Mouse (Mus musculus): ENCODE measurements at regions not wholly inside any gene's neighbourhood (a gene's known extent, or its start where the extent isn't known, plus 50 kb on each side); places are given as distances from the start of the nearest gene placed in this dataset.
A peak's percentile ranks its signal among the peaks of the same experiment; 100 is the strongest.

DNA sequence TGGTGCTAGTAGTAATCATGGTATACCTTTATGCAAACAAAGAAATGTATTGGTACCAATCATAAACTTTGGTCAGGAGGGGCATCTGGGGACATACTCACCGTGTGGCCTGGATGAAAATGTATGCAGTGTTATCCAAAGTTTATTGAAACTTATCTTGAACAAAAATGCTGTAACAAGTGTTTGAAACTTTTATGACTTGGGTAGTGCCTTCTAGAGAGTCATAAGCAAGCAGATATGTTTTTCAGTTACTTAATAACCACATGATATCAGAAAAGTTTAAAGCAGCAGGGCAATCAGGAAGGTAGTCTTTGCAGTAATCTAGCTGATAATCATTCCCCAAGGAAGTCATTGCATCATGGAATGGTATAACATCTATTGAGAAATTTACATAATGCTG lies 401.5 kb downstream of the Gm11232 start:
- no peak overlapping the region for H3K27ac ChIP-seq
- WGBS: 60% methylated on average over 1 of the region's 1 CpGs
- no peak for DNase-seq
- H3K79me2 ChIP-seq (replicated peaks; ENCODE audit: control insufficient read depth, insufficient read depth, low read length): no peaks in the 10 kb centered on the region
- H3K27me3 ChIP-seq (ENCODE audit: control insufficient read depth, insufficient read depth, low read length): no peaks in the 10 kb centered on the region
- TF ChIP-seq POLR2A (IDR thresholded peaks at IDR 0.05; ENCODE audit: insufficient read depth, low read depth, low read length) (no peak), EP300 (IDR thresholded peaks at IDR 0.05; ENCODE audit: insufficient read depth, low read depth, low read length) (no peak), CTCF (IDR thresholded peaks at IDR 0.05) (no peak)
- H3K9ac ChIP-seq (ENCODE audit: low read depth, low read length): no peak overlapping the region
- H3K4me1 ChIP-seq (ENCODE audit: control insufficient read depth, insufficient read depth, low read length): no peaks in the 10 kb centered on the region
- no peak overlapping the region for H3K4me3 ChIP-seq
- intact Hi-C loops (cut with DNase I): no loop called here
- no peaks in the 10 kb centered on the region for H3K36me3 ChIP-seq (ENCODE audit: control insufficient read depth, insufficient read depth, low read length)

DNA sequence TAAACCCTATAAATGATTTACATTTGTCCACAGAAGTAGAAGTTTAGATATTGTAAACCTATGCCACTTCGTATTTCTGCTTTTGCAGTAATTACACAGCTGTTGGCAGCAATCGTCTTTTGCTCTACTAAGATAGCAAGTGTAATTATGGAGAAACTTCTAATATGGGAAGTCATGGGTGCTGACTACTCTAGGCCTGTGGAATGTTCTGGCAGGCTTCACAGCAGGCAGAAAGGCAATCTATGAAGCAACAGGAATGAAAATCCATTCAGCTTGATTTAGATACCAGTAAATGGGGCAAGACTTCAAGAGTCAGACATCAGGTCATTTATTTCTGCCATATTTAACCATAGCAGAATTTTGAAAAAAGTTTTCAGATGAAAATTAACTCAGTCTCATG lies 405.9 kb downstream of the Gm11232 start:
- no peaks in the 10 kb centered on the region for H3K36me3 ChIP-seq (ENCODE audit: control insufficient read depth, insufficient read depth, low read length)
- no peak overlapping the region for H3K4me3 ChIP-seq
- intact Hi-C loops (cut with DNase I): no loop called here
- no peak overlapping the region for H3K9ac ChIP-seq (ENCODE audit: low read depth, low read length)
- H3K27ac ChIP-seq: no peak overlapping the region
- 57% methylated on average over 2 of the region's 2 CpGs for WGBS
- no peaks in the 10 kb centered on the region for H3K4me1 ChIP-seq (ENCODE audit: control insufficient read depth, insufficient read depth, low read length)
- no peaks in the 10 kb centered on the region for H3K27me3 ChIP-seq (ENCODE audit: control insufficient read depth, insufficient read depth, low read length)
- H3K79me2 ChIP-seq (replicated peaks; ENCODE audit: control insufficient read depth, insufficient read depth, low read length): no peaks in the 10 kb centered on the region
- DNase-seq: peak in 1 of 2 experiments; percentile 2
- TF ChIP-seq CTCF (IDR thresholded peaks at IDR 0.05): no peak
- no peak for TF ChIP-seq EP300 (IDR thresholded peaks at IDR 0.05; ENCODE audit: insufficient read depth, low read depth, low read length)
- TF ChIP-seq POLR2A (IDR thresholded peaks at IDR 0.05; ENCODE audit: insufficient read depth, low read depth, low read length): no peak

DNA sequence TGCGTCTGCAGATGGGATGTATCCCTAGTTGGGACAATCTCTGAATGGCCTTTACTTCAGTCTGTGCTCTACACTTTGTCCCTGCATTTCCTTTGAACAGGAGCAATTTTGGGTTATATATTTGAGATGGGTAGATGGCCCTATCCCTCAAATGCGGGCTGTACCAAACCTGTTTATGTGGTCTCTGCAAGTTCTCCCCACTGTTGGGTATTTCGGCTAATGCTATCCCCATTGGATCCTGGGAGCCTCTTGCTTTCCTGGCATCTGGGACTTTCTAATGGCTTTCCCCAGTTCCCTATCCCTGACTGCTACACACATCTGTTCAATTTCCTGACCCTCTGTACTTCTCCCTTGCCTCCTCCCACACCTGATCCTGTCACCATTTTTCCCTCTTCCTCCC lies 414.7 kb downstream of the Gm11232 start:
- Histone ChIP-seq H3K36me3 (ENCODE audit: control insufficient read depth, insufficient read depth, low read length) (no peaks in the 10 kb centered on the region), H3K27ac (no peak overlapping the region), H3K4me3 (no peak overlapping the region), H3K27me3 (ENCODE audit: control insufficient read depth, insufficient read depth, low read length) (no peaks in the 10 kb centered on the region), H3K9ac (ENCODE audit: low read depth, low read length) (no peak overlapping the region), H3K4me1 (ENCODE audit: control insufficient read depth, insufficient read depth, low read length) (no peaks in the 10 kb centered on the region), H3K79me2 (replicated peaks; ENCODE audit: control insufficient read depth, insufficient read depth, low read length) (no peaks in the 10 kb centered on the region)
- no peak for DNase-seq
- intact Hi-C loops (cut with DNase I): no loop called here
- TF ChIP-seq POLR2A (IDR thresholded peaks at IDR 0.05; ENCODE audit: insufficient read depth, low read depth, low read length): no peak
- WGBS: 89% methylated on average over 3 of the region's 3 CpGs

DNA sequence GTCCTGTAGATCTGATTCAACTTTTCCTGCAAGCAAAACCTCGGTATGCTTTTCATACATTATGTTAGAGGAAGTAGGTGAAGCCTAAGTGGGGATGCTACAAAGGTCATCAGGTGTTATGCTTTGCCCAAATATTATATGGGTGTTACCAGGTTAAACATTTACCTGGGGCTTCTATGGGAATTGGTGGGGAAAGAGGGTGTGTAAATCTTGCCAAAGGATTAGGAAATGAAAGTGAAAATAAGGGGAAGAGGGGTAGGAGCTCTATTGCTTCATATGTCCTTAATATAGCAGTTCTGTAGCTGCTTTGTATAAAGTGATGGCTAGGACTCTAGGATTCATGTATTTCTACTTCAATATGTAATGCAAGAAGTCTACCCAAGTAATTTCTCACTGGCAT lies 419.2 kb downstream of the Gm11232 start:
- 50% methylated on average over 1 of the region's 1 CpGs for WGBS
- H3K4me3 ChIP-seq: no peak overlapping the region
- TF ChIP-seq POLR2A (IDR thresholded peaks at IDR 0.05; ENCODE audit: insufficient read depth, low read depth, low read length): no peak
- TF ChIP-seq CTCF (IDR thresholded peaks at IDR 0.05): no peak
- TF ChIP-seq EP300 (IDR thresholded peaks at IDR 0.05; ENCODE audit: insufficient read depth, low read depth, low read length): no peak
- intact Hi-C loops (cut with DNase I): no loop called here
- no peaks in the 10 kb centered on the region for H3K27me3 ChIP-seq (ENCODE audit: control insufficient read depth, insufficient read depth, low read length)
- no peaks in the 10 kb centered on the region for H3K36me3 ChIP-seq (ENCODE audit: control insufficient read depth, insufficient read depth, low read length)
- no peak for DNase-seq
- no peaks in the 10 kb centered on the region for H3K4me1 ChIP-seq (ENCODE audit: control insufficient read depth, insufficient read depth, low read length)
- H3K27ac ChIP-seq: no peak overlapping the region
- no peaks in the 10 kb centered on the region for H3K79me2 ChIP-seq (replicated peaks; ENCODE audit: control insufficient read depth, insufficient read depth, low read length)
- no peak overlapping the region for H3K9ac ChIP-seq (ENCODE audit: low read depth, low read length)

DNA sequence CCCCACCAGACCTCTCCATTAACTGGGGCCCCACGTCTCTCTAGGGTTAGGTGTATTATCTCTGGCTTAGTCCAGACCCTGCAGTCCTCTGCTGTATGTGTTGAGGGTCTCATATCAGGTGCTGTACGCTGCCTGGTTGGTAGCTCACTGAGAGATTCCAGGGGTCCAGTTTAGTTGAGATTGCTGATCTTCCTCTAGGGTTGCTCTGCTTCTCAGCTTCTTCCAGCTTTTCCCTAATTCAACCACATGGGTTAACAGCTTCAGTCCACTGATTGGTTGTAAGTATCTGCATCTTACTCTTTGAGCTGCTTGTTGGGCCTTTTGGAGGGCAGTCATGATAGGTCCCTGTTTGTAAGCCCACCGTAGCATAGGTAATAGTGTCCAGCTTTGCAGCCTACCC lies 425.1 kb downstream of the Gm11232 start:
- TF ChIP-seq CTCF (IDR thresholded peaks at IDR 0.05): no peak
- no peak for DNase-seq
- Histone ChIP-seq H3K27ac (no peak overlapping the region), H3K79me2 (replicated peaks; ENCODE audit: control insufficient read depth, insufficient read depth, low read length) (no peaks in the 10 kb centered on the region), H3K27me3 (ENCODE audit: control insufficient read depth, insufficient read depth, low read length) (no peaks in the 10 kb centered on the region), H3K4me1 (ENCODE audit: control insufficient read depth, insufficient read depth, low read length) (no peaks in the 10 kb centered on the region), H3K9ac (ENCODE audit: low read depth, low read length) (no peak overlapping the region), H3K4me3 (no peak overlapping the region), H3K36me3 (ENCODE audit: control insufficient read depth, insufficient read depth, low read length) (no peaks in the 10 kb centered on the region)
- WGBS: 67% methylated on average over 3 of the region's 3 CpGs
- intact Hi-C loops (cut with DNase I): no loop called here

DNA sequence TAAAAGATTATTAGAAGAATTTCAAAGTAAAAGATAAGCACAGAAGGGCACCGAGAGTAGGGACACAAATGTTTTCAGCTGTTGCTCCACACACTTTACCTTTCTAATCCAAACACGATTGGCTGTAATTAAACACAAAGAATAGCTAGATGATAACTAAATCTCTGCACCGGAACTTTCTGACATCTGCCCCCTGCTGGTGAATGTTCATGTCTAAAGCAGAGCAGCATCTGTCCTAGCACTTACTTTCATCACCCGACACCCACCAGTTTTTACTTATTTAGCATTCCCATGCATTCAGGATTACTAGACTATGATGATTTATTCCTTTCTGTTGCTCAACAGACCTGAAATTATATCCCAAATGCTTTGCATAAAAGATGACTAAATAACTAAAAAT lies 425.7 kb downstream of the Gm11232 start:
- Histone ChIP-seq H3K4me1 (ENCODE audit: control insufficient read depth, insufficient read depth, low read length) (no peaks in the 10 kb centered on the region), H3K27me3 (ENCODE audit: control insufficient read depth, insufficient read depth, low read length) (no peaks in the 10 kb centered on the region), H3K79me2 (replicated peaks; ENCODE audit: control insufficient read depth, insufficient read depth, low read length) (no peaks in the 10 kb centered on the region), H3K9ac (ENCODE audit: low read depth, low read length) (no peak overlapping the region), H3K36me3 (ENCODE audit: control insufficient read depth, insufficient read depth, low read length) (no peaks in the 10 kb centered on the region), H3K4me3 (no peak overlapping the region), H3K27ac (no peak overlapping the region)
- 64% methylated on average over 4 of the region's 4 CpGs for WGBS
- intact Hi-C loops (cut with DNase I): no loop called here
- no peak for TF ChIP-seq POLR2A (IDR thresholded peaks at IDR 0.05; ENCODE audit: insufficient read depth, low read depth, low read length)
- peak; percentile 44 for TF ChIP-seq CTCF (IDR thresholded peaks at IDR 0.05)
- no peak for TF ChIP-seq EP300 (IDR thresholded peaks at IDR 0.05; ENCODE audit: insufficient read depth, low read depth, low read length)
- DNase-seq: no peak

DNA sequence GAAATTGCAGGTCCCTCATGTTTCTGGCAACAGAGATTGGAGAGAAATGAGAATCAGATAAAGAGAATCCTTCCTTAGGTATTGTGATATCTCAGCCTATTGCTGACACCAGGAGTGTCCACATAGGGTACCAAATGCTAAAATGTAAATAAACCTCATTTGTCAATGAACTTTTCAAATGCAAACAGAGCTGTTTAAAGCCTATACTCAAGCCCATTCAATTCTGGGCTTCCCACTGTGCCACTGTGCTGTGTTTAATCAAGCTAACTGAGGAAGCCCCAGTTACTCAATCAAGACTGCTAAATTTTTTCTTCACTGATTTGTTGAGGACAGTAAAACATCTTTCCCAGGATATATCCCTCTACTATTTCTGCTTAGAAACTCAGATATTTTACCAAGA lies 441.2 kb downstream of the Gm11232 start:
- no peak overlapping the region for H3K9ac ChIP-seq (ENCODE audit: low read depth, low read length)
- intact Hi-C loops (cut with DNase I): no loop called here
- no peak for DNase-seq

More for the DNA sequence above, 441.2 kb downstream of the Gm11232 start:
- no peaks in the 10 kb centered on the region for H3K36me3 ChIP-seq (ENCODE audit: control insufficient read depth, insufficient read depth, low read length)
- no peaks in the 10 kb centered on the region for H3K4me1 ChIP-seq (ENCODE audit: control insufficient read depth, insufficient read depth, low read length)
- H3K27ac ChIP-seq: no peak overlapping the region
- TF ChIP-seq CTCF (IDR thresholded peaks at IDR 0.05) (no peak), EP300 (IDR thresholded peaks at IDR 0.05; ENCODE audit: insufficient read depth, low read depth, low read length) (no peak), POLR2A (IDR thresholded peaks at IDR 0.05; ENCODE audit: insufficient read depth, low read depth, low read length) (no peak)
- H3K27me3 ChIP-seq (ENCODE audit: control insufficient read depth, insufficient read depth, low read length): no peaks in the 10 kb centered on the region
- no peak overlapping the region for H3K4me3 ChIP-seq
- no peaks in the 10 kb centered on the region for H3K79me2 ChIP-seq (replicated peaks; ENCODE audit: control insufficient read depth, insufficient read depth, low read length)

Measured in heart, adult 2 months (tissue).